Mouse (Mus musculus) embryo, embryonic 10.5 days (tissue): Measurements from ENCODE around the gene Car7.
"Not testable (repeated sequence)": the region's sequence is repeated elsewhere in the genome, so short reads cannot be mapped to it uniquely, and the experiment has no call there.

Experiments used
- DNase-seq: peaks from one replicate; pipeline ENCODE4 v3.0.0-alpha.2; 2015; ENCODE audit warnings: low spot score

Car7 gene

GRCm38 (mm10) chr8:104569559-104569958 lies 35.1 kb downstream of the Car7 start:
- peak; percentile 50 for DNase-seq

GRCm38 (mm10) chr8:104570436-104571343 lies 36.2 kb downstream of the Car7 start:
- peak; percentile 95 for DNase-seq

- no peak for DNase-seq
Observed at GRCm38 (mm10) chr8:104576820-104577219, 42.3 kb downstream of the Car7 start.

- not testable (repeated sequence) for DNase-seq
Observed at GRCm38 (mm10) chr8:104577606-104578005, 43.1 kb downstream of the Car7 start.

- DNase-seq: no peak
Observed at GRCm38 (mm10) chr8:104584522-104584921, 50.0 kb downstream of the Car7 start.

GRCm38 (mm10) chr8:104590284-104590683 lies 55.8 kb downstream of the Car7 start:
- DNase-seq: no peak

- peak; percentile 96 for DNase-seq
Observed at GRCm38 (mm10) chr8:104591133-104591834, 56.8 kb downstream of the Car7 start, which contains the start of gene Pdp2. Pdp2 (plus strand) TSS chr8:104591451.

GRCm38 (mm10) chr8:104591856-104592255 lies 57.4 kb downstream of the Car7 start:
- no peak for DNase-seq

GRCm38 (mm10) chr8:104592566-104592965 lies 58.1 kb downstream of the Car7 start:
- no peak for DNase-seq

- no peak for DNase-seq
Observed at GRCm38 (mm10) chr8:104593536-104594325, 59.2 kb downstream of the Car7 start.

- DNase-seq: no peak
Observed at GRCm38 (mm10) chr8:104594611-104595362, 60.3 kb downstream of the Car7 start.

DNA sequence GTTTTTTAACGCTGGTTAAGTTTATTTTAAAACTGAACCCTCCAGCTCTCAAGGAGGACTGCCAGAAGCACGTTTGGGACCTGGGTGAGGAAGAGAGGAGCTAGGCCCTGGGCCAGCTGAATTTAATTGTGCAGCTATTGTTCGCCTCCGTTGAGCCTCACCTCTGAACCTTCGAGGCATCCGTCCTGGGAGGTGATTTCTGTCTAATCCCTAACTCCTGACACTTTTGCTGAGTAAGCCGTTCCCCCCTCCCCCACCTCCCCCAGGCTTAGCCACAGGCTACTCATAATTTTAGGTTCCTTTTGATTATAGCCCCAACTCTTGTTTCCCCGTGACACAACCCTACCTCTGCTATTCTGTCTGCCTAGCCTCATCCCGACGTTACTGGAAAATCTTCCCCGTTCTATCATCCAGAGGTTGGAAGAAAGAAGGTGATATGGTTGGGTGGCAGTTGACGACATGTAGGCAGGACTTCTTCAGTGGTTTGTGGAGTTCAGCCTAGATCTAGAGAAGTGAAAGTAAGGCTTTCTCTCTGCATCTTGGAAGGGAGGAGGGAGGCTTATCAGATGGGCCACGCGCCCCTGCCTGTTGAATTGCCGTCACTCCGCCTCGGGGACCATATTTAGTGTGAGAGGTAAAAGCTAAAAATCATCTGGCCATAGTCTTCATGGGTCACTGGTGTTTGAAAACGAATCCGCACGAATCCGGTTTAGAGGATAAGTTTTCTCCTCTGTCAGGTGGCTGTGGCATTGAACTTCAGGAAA lies 61.5 kb downstream of the Car7 start:
- DNase-seq: no peak

- no peak for DNase-seq
Observed at GRCm38 (mm10) chr8:104597656-104598055, 63.2 kb downstream of the Car7 start.

DNA sequence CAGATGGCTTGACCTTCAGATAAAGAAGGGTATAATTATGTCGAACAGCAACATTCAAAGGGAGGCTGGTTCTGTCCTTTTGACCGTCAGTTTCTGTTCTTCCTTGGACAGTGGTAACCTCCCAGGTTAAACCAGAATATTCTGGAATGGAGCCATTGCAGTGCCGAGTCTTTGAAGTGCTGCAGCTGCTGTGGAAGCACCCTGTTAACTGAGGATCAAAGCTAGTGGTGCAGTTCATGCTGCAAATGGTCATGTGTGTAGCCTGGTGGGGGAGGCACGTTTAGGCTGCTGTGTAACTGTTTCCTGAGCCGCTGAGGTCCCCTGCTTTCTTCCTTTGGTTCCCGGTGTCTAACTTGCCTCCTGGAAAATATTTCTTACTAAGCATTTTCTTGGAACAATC lies 64.0 kb downstream of the Car7 start:
- no peak for DNase-seq
